Mouse (Mus musculus) lung, adult 2 months (tissue): Measurements from ENCODE around the gene Cpt1a.

Experiments
- CTCF ChIP-seq: fragments of 200-500 bp; IDR thresholded peaks from 2 replicates; pipeline ENCODE4 v1.5.1; 2011; ENCODE audit warnings: mild to moderate bottlenecking, low read length, control low read depth; ENCODE audit not compliant: insufficient read depth
- POLR2A ChIP-seq: fragments of 200-500 bp; IDR thresholded peaks from 2 replicates; pipeline ENCODE4 v1.6.1; 2011; ENCODE audit warnings: low read depth, mild to moderate bottlenecking, control low read depth, low read length, borderline replicate concordance; ENCODE audit errors: extremely low read depth

- no peak for TF ChIP-seq POLR2A
- TF ChIP-seq CTCF: no peak
Measured at GRCm38 (mm10) chr19:3402390-3402789, 80.3 kb downstream of the Cpt1a start.
